Comparison of ENCODE assay signal across 35 mouse cellular contexts in the genomic region with DNA sequence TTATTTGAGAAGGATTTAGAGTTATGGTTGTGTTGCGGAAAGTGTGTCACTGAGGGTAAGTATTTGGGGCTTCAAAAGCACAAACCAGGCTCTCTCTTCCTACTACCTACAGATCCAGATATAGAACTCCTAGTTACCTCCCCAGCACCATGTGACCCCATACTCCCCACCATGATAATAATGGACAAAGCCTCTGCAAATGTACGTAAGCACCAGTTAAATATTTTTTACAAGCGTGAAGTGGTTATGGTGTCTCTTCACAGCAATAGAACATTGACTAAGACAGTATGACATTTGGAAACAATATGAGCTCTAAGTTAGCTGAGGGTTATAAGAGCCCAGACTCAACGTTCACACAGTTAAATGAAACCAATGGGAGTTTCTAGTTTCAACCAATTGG.
"Had no signal": no experiment of that assay in that cellular context is flagged by ENCODE, and none has a peak within 500 bp of the region (broad histone marks: within the 10 kb centered on the region; RNA-seq: fewer than 3 reads in every experiment).

No protein-coding gene starts in this region.

- H3K27me3 ChIP-seq: heart, embryonic 12.5 days; heart, embryonic 13.5 days; heart, embryonic 15.5 days; hindbrain, embryonic 12.5 days; hindbrain, embryonic 13.5 days; hindbrain, embryonic 15.5 days; intestine, embryonic 15.5 days; kidney, embryonic 15.5 days had no signal

- H3K4me2 ChIP-seq: heart, embryonic 11.5 days; heart, embryonic 12.5 days; heart, embryonic 13.5 days; heart, embryonic 15.5 days; hindbrain, embryonic 12.5 days; hindbrain, embryonic 13.5 days; hindbrain, embryonic 14.5 days; hindbrain, embryonic 15.5 days; intestine, embryonic 15.5 days; kidney, embryonic 15.5 days had no signal

- H3K36me3 ChIP-seq: heart, embryonic 10.5 days; heart, embryonic 12.5 days; heart, embryonic 13.5 days; heart, embryonic 15.5 days; hindbrain, embryonic 10.5 days; hindbrain, embryonic 12.5 days; hindbrain, embryonic 13.5 days; hindbrain, embryonic 15.5 days; intestine, embryonic 15.5 days; kidney, embryonic 15.5 days had no signal

- ATAC-seq: hindbrain, embryonic 16.5 days; hindbrain, postnatal 0 days; inflammation-experienced regulatory T-cells, adult 6 months; intestine, embryonic 15.5 days; intestine, embryonic 16.5 days; intestine, postnatal 0 days had no signal

- H3K4me3 ChIP-seq: heart, embryonic 10.5 days; heart, embryonic 12.5 days; heart, embryonic 13.5 days; heart, embryonic 15.5 days; hindbrain, embryonic 10.5 days; hindbrain, embryonic 12.5 days; hindbrain, embryonic 13.5 days; hindbrain, embryonic 15.5 days; intestine, embryonic 15.5 days; kidney, embryonic 15.5 days; layer of hippocampus, adult 2 months had no signal

- H3K9me3 ChIP-seq: heart, embryonic 10.5 days; heart, embryonic 12.5 days; heart, embryonic 13.5 days; heart, embryonic 15.5 days; hindbrain, embryonic 10.5 days; hindbrain, embryonic 12.5 days; hindbrain, embryonic 13.5 days; hindbrain, embryonic 15.5 days; intestine, embryonic 15.5 days; kidney, embryonic 15.5 days had no signal

- DNase-seq: heart, postnatal 10 days; heart, postnatal 14 days; heart, postnatal 36 days; heart, postnatal 4 days; kidney, adult 11 months; kidney, adult 18-20 months; kidney, adult 2 months; kidney, adult 8-10 months; kidney, adult 9 months; kidney, postnatal 10 days; kidney, postnatal 14 days; kidney, postnatal 25 days; kidney, postnatal 36 days; kidney, postnatal 4 days; layer of hippocampus, adult 9-11 months; layer of hippocampus, postnatal 36 days had no signal

- H3K4me1 ChIP-seq: heart, embryonic 10.5 days; heart, embryonic 12.5 days; heart, embryonic 13.5 days; heart, embryonic 15.5 days; hindbrain, embryonic 10.5 days; hindbrain, embryonic 12.5 days; hindbrain, embryonic 13.5 days; hindbrain, embryonic 15.5 days; intestine, embryonic 15.5 days; kidney, embryonic 15.5 days had no signal

- H3K9ac ChIP-seq: heart, embryonic 12.5 days; heart, embryonic 13.5 days; heart, embryonic 15.5 days; hindbrain, embryonic 12.5 days; hindbrain, embryonic 13.5 days; hindbrain, embryonic 14.5 days; hindbrain, embryonic 15.5 days; intestine, embryonic 15.5 days; kidney, embryonic 15.5 days had no signal

- H3K27ac ChIP-seq: heart, embryonic 10.5 days; heart, embryonic 13.5 days; heart, embryonic 15.5 days; hindbrain, embryonic 10.5 days; hindbrain, embryonic 12.5 days; hindbrain, embryonic 13.5 days; hindbrain, embryonic 14.5 days; hindbrain, embryonic 15.5 days; hindbrain, postnatal 0 days; intestine, embryonic 15.5 days; kidney, embryonic 15.5 days; kidney, postnatal 0 days; layer of hippocampus, adult 2 months had no signal
